Mouse (Mus musculus) MEL (cell line): ENCODE results near the gene Vac14. TPM values are rescaled to one million over a fixed set of nuclear protein-coding genes. Genes with fewer than 3 reads are reported as not detected.

Experiments
- DNase-seq: peaks from one replicate; pipeline ENCODE4 v3.0.0; 2011; ENCODE audit warnings: low read depth, low spot score
- H3K27ac ChIP-seq: 2 replicates; pipeline ENCODE4 v1.5.1; 2012; ENCODE audit warnings: low read depth, mild to moderate bottlenecking, control low read depth, low read length, moderate library complexity; ENCODE audit not compliant: control insufficient read depth
- H3K27me3 ChIP-seq, 2 experiments: fragments of 150-350 bp in 1 of 2; sonication (generic) in 1 of 2; 2 replicates each; pipeline ENCODE4 v1.6.1; 2012; ENCODE audit warnings: low read length in 2 of 2, mild to moderate bottlenecking in 2 of 2, improper control_type of control experiment in 1 of 2, moderate library complexity in 1 of 2; ENCODE audit not compliant: insufficient read depth in 2 of 2, control insufficient read depth in 1 of 2
- H3K36me3 ChIP-seq, 2 experiments: 2 replicates each; pipeline ENCODE4 v1.6.1; 2012 to 2014; ENCODE audit warnings: low read length in 2 of 2, improper control_type of control experiment in 1 of 2, inconsistent platforms in 1 of 2, mild to moderate bottlenecking in 1 of 2; ENCODE audit not compliant: insufficient read depth in 2 of 2, control insufficient read depth in 1 of 2
- H3K4me1 ChIP-seq, 2 experiments: fragments of 150-350 bp in 1 of 2; sonication (generic) in 1 of 2; 2 replicates each; pipeline ENCODE4 v1.6.1; 2012; ENCODE audit warnings: low read length in 2 of 2, improper control_type of control experiment in 1 of 2, mild to moderate bottlenecking in 1 of 2; ENCODE audit not compliant: insufficient read depth in 2 of 2, control insufficient read depth in 1 of 2
- H3K4me3 ChIP-seq, 2 experiments: fragments of 150-350 bp in 1 of 2; sonication (generic) in 1 of 2; 2 replicates each; pipeline ENCODE4 v1.5.1; 2012; ENCODE audit warnings: low read depth in 2 of 2, low read length in 2 of 2, mild to moderate bottlenecking in 2 of 2, moderate library complexity in 2 of 2, control low read depth in 1 of 2, improper control_type of control experiment in 1 of 2; ENCODE audit not compliant: control insufficient read depth in 1 of 2, insufficient read depth in 1 of 2
- H3K79me2 ChIP-seq: 2 replicates; pipeline ENCODE4 v1.6.1; 2012; ENCODE audit warnings: mild to moderate bottlenecking, low read length, moderate library complexity; ENCODE audit not compliant: control insufficient read depth, poor library complexity, insufficient read depth
- H3K9ac ChIP-seq: 2 replicates; pipeline ENCODE4 v1.6.1; 2012; ENCODE audit warnings: low read depth, mild to moderate bottlenecking, control low read depth, low read length, moderate library complexity; ENCODE audit not compliant: control insufficient read depth, poor library complexity, severe bottlenecking
- H3K9me3 ChIP-seq: fragments of 150-350 bp; sonication (generic); replicated peaks from 2 replicates; pipeline ENCODE4 v1.6.1; 2012; ENCODE audit warnings: mild to moderate bottlenecking, low read length, improper control_type of control experiment, moderate library complexity; ENCODE audit not compliant: insufficient read depth
- BHLHE40 ChIP-seq: IDR thresholded peaks from 2 replicates; pipeline ENCODE4 v1.6.1; 2012; ENCODE audit warnings: low read depth, mild to moderate bottlenecking, inconsistent platforms, low read length, improper control_type of control experiment, borderline replicate concordance
- CHD2 ChIP-seq: IDR thresholded peaks from 2 replicates; pipeline ENCODE4 v1.6.1; 2011; ENCODE audit warnings: low read length, improper control_type of control experiment
- ELF1 ChIP-seq: IDR thresholded peaks from 2 replicates; pipeline ENCODE4 v1.6.1; 2014; ENCODE audit warnings: low read depth, mild to moderate bottlenecking, inconsistent platforms, low read length, improper control_type of control experiment, moderate library complexity
- ETS1 ChIP-seq: IDR thresholded peaks from 2 replicates; pipeline ENCODE4 v1.6.1; 2012; ENCODE audit warnings: low read depth, mild to moderate bottlenecking, inconsistent platforms, low read length, improper control_type of control experiment, moderate library complexity
- GABPA ChIP-seq: IDR thresholded peaks from 2 replicates; pipeline ENCODE4 v1.6.1; 2012; ENCODE audit warnings: low read depth, mild to moderate bottlenecking, inconsistent platforms, low read length, improper control_type of control experiment, moderate library complexity
- GATA1 ChIP-seq: IDR thresholded peaks from 2 replicates; pipeline ENCODE4 v1.6.1; 2011; ENCODE audit warnings: low read depth, low read length, improper control_type of control experiment
- KAT2A ChIP-seq: conservative IDR thresholded peaks from 2 replicates; pipeline ENCODE4 v1.6.1; 2012; ENCODE audit warnings: low read depth, low read length, improper control_type of control experiment, inconsistent platforms
- MXI1 ChIP-seq: IDR thresholded peaks from 2 replicates; pipeline ENCODE4 v1.6.1; 2011; ENCODE audit warnings: mild to moderate bottlenecking, low read depth, low read length, improper control_type of control experiment
- MYB ChIP-seq: IDR thresholded peaks from 2 replicates; pipeline ENCODE4 v1.6.1; 2011; ENCODE audit warnings: mild to moderate bottlenecking, low read depth, low read length, improper control_type of control experiment
- MYC ChIP-seq: IDR thresholded peaks from 2 replicates; pipeline ENCODE4 v1.6.1; 2011; ENCODE audit warnings: low read depth, mild to moderate bottlenecking, low read length, improper control_type of control experiment, moderate library complexity
- NELFE ChIP-seq: IDR thresholded peaks from 2 replicates; pipeline ENCODE4 v1.6.1; 2011; ENCODE audit warnings: low read depth, low read length, improper control_type of control experiment
- POLR2A ChIP-seq, 2 experiments: IDR thresholded peaks; 2 replicates each; pipeline ENCODE4 v1.6.1; 2011 to 2012; ENCODE audit warnings: low read length in 2 of 2, mild to moderate bottlenecking in 2 of 2, control low read depth in 1 of 2, improper control_type of control experiment in 1 of 2, low read depth in 1 of 2, moderate library complexity in 1 of 2; ENCODE audit not compliant: control insufficient read depth in 1 of 2, insufficient read depth in 1 of 2, poor library complexity in 1 of 2
- POLR2AphosphoS2 ChIP-seq: IDR thresholded peaks from 2 replicates; pipeline ENCODE4 v1.6.1; 2011; ENCODE audit warnings: low read length, improper control_type of control experiment
- POLR2AphosphoS5 ChIP-seq: IDR thresholded peaks from 2 replicates; pipeline ENCODE4 v1.6.1; 2012; ENCODE audit warnings: low read depth, borderline replicate concordance, mild to moderate bottlenecking, inconsistent platforms, low read length, moderate library complexity, mixed read lengths
- RAD21 ChIP-seq: IDR thresholded peaks from 2 replicates; pipeline ENCODE4 v1.6.1; 2011; ENCODE audit warnings: mild to moderate bottlenecking, low read depth, low read length, improper control_type of control experiment
- SMC3 ChIP-seq: IDR thresholded peaks from 2 replicates; pipeline ENCODE4 v1.6.1; 2011; ENCODE audit warnings: low read depth, low read length, improper control_type of control experiment
- TCF12 ChIP-seq: IDR thresholded peaks from 2 replicates; pipeline ENCODE4 v1.6.1; 2014; ENCODE audit warnings: low read depth, mild to moderate bottlenecking, inconsistent platforms, low read length, improper control_type of control experiment, moderate library complexity
- UBTF ChIP-seq: IDR thresholded peaks from 2 replicates; pipeline ENCODE4 v1.6.1; 2012; ENCODE audit warnings: low read depth, mild to moderate bottlenecking, inconsistent platforms, low read length, improper control_type of control experiment, moderate library complexity, borderline replicate concordance; ENCODE audit not compliant: insufficient read depth
- ZC3H11A ChIP-seq: IDR thresholded peaks from 2 replicates; pipeline ENCODE4 v1.6.1; 2012; ENCODE audit warnings: low read depth, mild to moderate bottlenecking, inconsistent platforms, low read length, improper control_type of control experiment
- ZMIZ1 ChIP-seq: IDR thresholded peaks from 2 replicates; pipeline ENCODE4 v1.6.1; 2012; ENCODE audit warnings: low read depth, mild to moderate bottlenecking, inconsistent platforms, low read length, improper control_type of control experiment, moderate library complexity
- polyA plus RNA-seq, 2 experiments: library from polyadenylated mRNA; stranded (reverse) in 1 of 2; unstranded in 1 of 2; fragments of >175 nt in 1 of 2; fragments of >200 nt in 1 of 2; gene quantifications; 2 replicates each; pipeline versions ENCODE4 v1.2.1 to v1.2.4; 2012; ENCODE audit warnings: low replicate concordance in 2 of 2, low read depth in 1 of 2; ENCODE audit not compliant: insufficient read length in 2 of 2, insufficient read depth in 1 of 2, missing spikeins in 1 of 2
- total RNA-seq: library from RNA; depleted of rRNA; stranded (reverse); fragments of 300-350 nt; gene quantifications from 2 replicates; pipeline ENCODE4 v1.2.3, GENCODE M21; 2012

Vac14 gene
- total and polyA plus RNA-seq, 3 experiments, result 31.7 to 86.0 TPM; not detected in 1

GRCm38 (mm10) chr8:110738591-110739195, 120.3 kb downstream of the Vac14 start:
- Histone ChIP-seq H3K36me3 (no peaks in the 10 kb centered on the region), H3K9me3 (no peaks in the 10 kb centered on the region), H3K27me3 (no peaks in the 10 kb centered on the region), H3K4me1 (no peaks in the 10 kb centered on the region), H3K4me3 (no peak overlapping the region), H3K27ac (no peak overlapping the region), H3K79me2 (no peaks in the 10 kb centered on the region), H3K9ac (no peak overlapping the region)
- TF ChIP-seq GATA1 (no peak), POLR2A (IDR thresholded peaks at IDR 0.05; ENCODE audit: control insufficient read depth in 1 of 2, insufficient read depth in 1 of 2, low read depth in 1 of 2, low read length in 2 of 2, poor library complexity in 1 of 2) (no peak), MXI1 (no peak), ZMIZ1 (no peak), TCF12 (no peak), POLR2AphosphoS5 (no peak), ETS1 (no peak), SMC3 (no peak), NELFE (no peak), ELF1 (no peak), CHD2 (no peak)
- DNase-seq, result no peak

- Histone ChIP-seq H3K4me1 (no peaks in the 10 kb centered on the region), H3K9ac (no peak overlapping the region), H3K27me3 (no peaks in the 10 kb centered on the region), H3K79me2 (no peaks in the 10 kb centered on the region), H3K27ac (no peak overlapping the region), H3K4me3 (no peak overlapping the region), H3K9me3 (no peaks in the 10 kb centered on the region), H3K36me3 (no peaks in the 10 kb centered on the region)
- TF ChIP-seq POLR2AphosphoS2 (no peak), RAD21 (no peak), MXI1 (no peak), ELF1 (no peak), BHLHE40 (no peak), MYC (no peak), MYB (no peak), ETS1 (no peak), GATA1 (no peak), GABPA (no peak), UBTF (no peak), KAT2A (no peak), ZC3H11A (no peak), POLR2AphosphoS5 (no peak)
- no peak for DNase-seq
Measured at GRCm38 (mm10) chr8:110740629-110741175, 122.3 kb downstream of the Vac14 start.
